Mouse (Mus musculus) forebrain, embryonic 10.5 days (tissue): ENCODE results near the gene Grik4. TPM values are rescaled to one million over a fixed set of nuclear protein-coding genes. Genes with fewer than 3 reads are reported as not detected.
A peak's percentile ranks its signal among the peaks of the same experiment; 100 is the strongest.

Experiments
- DNase-seq: peaks from one replicate; pipeline ENCODE4 v3.0.0-alpha.2; 2017; ENCODE audit warnings: low spot score; ENCODE audit errors: extremely low spot score
- H3K27ac ChIP-seq: fragments of 300-500 bp; sonication (generic); 2 replicates; pipeline ENCODE4 v1.5.1; 2016; ENCODE audit warnings: mild to moderate bottlenecking
- H3K27me3 ChIP-seq: fragments of 300-500 bp; sonication (generic); 2 replicates; pipeline ENCODE4 v1.6.1; 2016; ENCODE audit warnings: mild to moderate bottlenecking; ENCODE audit not compliant: poor library complexity, severe bottlenecking
- H3K36me3 ChIP-seq: fragments of 300-500 bp; sonication (generic); replicated peaks from 2 replicates; pipeline ENCODE4 v1.6.1; 2016; ENCODE audit warnings: mild to moderate bottlenecking, moderate library complexity
- H3K4me1 ChIP-seq: fragments of 300-500 bp; sonication (generic); 2 replicates; pipeline ENCODE4 v1.6.1; 2016
- H3K4me3 ChIP-seq: fragments of 300-500 bp; sonication (generic); 2 replicates; pipeline ENCODE4 v1.5.1; 2016; ENCODE audit warnings: mild to moderate bottlenecking, moderate library complexity
- H3K9me3 ChIP-seq: fragments of 300-500 bp; sonication (generic); 2 replicates; pipeline ENCODE4 v1.6.1; 2016; ENCODE audit warnings: mild to moderate bottlenecking, moderate library complexity
- WGBS: fragments of 180-500 bp; shearing (Covaris S2); methylation state at CpG from one replicate; pipeline ENCODE4 v1.1.7; 2016; 5-methylcytosine and 5-hydroxymethylcytosine counted together
- microRNA-seq: library from miRNA; unstranded; fragments of <30 nt; microRNA quantifications from one replicate; pipeline ENCODE4, GENCODE M21; 2017
- polyA plus RNA-seq: library from polyadenylated mRNA; unstranded; fragments of >200 nt; fragmentation: Nextera tagmentation; extraction: Ambion mirVana; gene quantifications from 2 replicates; pipeline ENCODE4 v1.2.1, GENCODE M21; 2016

The Grik4 gene
- polyA plus RNA-seq, 1 experiment from 2014 or later: 1.0 TPM

DNA sequence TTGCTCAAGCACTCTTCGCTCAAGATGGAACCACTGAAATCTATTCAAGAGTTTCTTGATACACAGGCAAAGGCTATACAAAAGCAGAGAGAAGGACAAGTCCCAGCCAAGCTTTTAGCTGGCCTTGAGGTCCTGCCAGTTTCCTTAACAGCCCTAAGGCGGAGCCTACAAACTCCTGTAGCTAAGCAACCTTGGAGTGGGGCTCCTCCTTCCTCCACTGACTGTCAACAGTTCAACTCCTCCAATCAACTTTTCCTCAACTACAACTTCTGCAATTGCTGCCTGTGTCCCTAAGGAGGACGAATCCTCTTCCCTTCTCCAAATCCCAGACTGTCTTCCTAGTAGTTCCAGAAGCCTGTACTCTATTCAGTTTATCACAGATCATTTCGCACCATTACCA is 473.1 kb downstream of the Grik4 start:
- Histone ChIP-seq H3K4me3 (peak overlapping the region; percentile 95), H3K36me3 (peaks cover 4% of the 10 kb centered on the region; the same call in 1 of the 2 replicates), H3K9me3 (no peaks in the 10 kb centered on the region), H3K27me3 (peaks cover 6% of the 10 kb centered on the region; the same call in 1 of the 2 replicates), H3K4me1 (peaks cover 19% of the 10 kb centered on the region), H3K27ac (peak overlapping the region; percentile 92)
- no peak for DNase-seq
- WGBS: 55% methylated on average over 4 of the region's 4 CpGs

DNA sequence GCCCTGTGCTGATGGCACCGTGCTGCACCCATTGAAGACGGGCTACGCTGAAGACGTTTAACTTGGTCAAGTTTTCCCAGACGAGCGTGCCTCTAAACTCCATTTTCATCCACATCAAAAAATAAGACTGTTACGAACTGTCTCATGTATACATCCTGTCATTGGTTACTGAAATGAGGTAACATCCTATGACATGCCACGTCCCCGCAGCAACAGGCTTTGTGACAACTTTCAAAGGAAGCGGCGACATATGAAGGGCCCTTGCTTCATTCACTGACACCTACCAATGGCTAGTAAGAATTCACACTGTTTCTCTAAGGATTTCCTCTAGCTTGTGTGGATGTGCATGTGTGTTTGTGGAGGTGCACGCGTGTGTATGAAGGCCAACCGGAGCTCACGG is 475.0 kb downstream of the Grik4 start:
- H3K9me3 ChIP-seq: no peaks in the 10 kb centered on the region
- no peak overlapping the region for H3K27ac ChIP-seq
- DNase-seq: no peak
- peaks cover 19% of the 10 kb centered on the region for H3K4me1 ChIP-seq
- peaks cover 6% of the 10 kb centered on the region; the same call in 1 of the 2 replicates for H3K27me3 ChIP-seq
- 96% methylated on average over 15 of the region's 15 CpGs for WGBS
- H3K36me3 ChIP-seq: peaks cover 4% of the 10 kb centered on the region; the same call in 1 of the 2 replicates
- H3K4me3 ChIP-seq: no peak overlapping the region

DNA sequence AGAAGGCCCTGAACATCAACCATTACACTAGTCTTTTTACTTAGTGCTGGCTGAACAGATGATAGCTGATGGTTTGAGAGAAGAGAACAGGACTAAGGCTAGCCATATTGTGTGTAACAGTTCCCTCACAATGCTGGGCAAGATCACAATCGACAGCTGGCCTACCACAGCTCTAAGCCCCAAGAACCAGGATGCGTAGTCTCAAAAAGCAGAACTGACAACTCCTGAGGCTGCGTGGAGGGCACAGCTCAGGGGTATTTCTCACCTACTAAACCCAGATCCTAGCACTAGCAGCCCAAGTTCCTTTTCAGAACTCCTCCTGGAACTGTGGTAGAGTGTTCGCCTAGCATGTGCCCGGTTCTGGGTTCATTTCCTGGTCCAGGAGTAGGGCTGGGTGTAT is 475.9 kb downstream of the Grik4 start:
- 91% methylated on average over 5 of the region's 5 CpGs for WGBS
- DNase-seq: no peak
- Histone ChIP-seq H3K27me3 (no peaks in the 10 kb centered on the region), H3K9me3 (no peaks in the 10 kb centered on the region), H3K4me1 (peaks cover 26% of the 10 kb centered on the region), H3K4me3 (no peak overlapping the region), H3K36me3 (peaks cover 4% of the 10 kb centered on the region; the same call in 1 of the 2 replicates), H3K27ac (no peak overlapping the region)

Small RNA genes within 50 kb of the gene (microRNA-seq; reads per million reads assigned to microRNA genes)
- gene Gm27509: not detected

Other genes with a start within 250 kb of the Grik4 start
- gene Arhgef12, start 162.7 kb upstream of the Grik4 start, polyA plus RNA-seq: 7.0 and 9.2 TPM in 2 replicates
- 11.4 and 12.9 TPM in 2 replicates for gene Tmem136, start 172.1 kb upstream of the Grik4 start, polyA plus RNA-seq